Mouse (Mus musculus) small intestine, adult 2 months (tissue): ENCODE results near the gene Fhad1. TPM values are rescaled to one million over a fixed set of nuclear protein-coding genes. Genes with fewer than 3 reads are reported as not detected.

ENCODE experiments used
- H3K27ac ChIP-seq: fragments of 200-500 bp; 2 replicates; pipeline ENCODE4 v1.5.1; 2012; ENCODE audit warnings: low read depth, low read length, control low read depth, inconsistent platforms; ENCODE audit not compliant: insufficient read depth
- H3K27me3 ChIP-seq: fragments of 200-500 bp; 2 replicates; pipeline ENCODE4 v1.6.1; 2012; ENCODE audit warnings: mild to moderate bottlenecking, moderate library complexity, low read length, inconsistent platforms; ENCODE audit not compliant: control insufficient read depth, insufficient read depth
- H3K36me3 ChIP-seq: fragments of 200-500 bp; 2 replicates; pipeline ENCODE4 v1.6.1; 2012; ENCODE audit warnings: mild to moderate bottlenecking, low read length, control low read depth, inconsistent platforms; ENCODE audit not compliant: control insufficient read depth, insufficient read depth
- H3K4me1 ChIP-seq: fragments of 200-500 bp; 2 replicates; pipeline ENCODE4 v1.6.1; 2012; ENCODE audit warnings: low read length, inconsistent platforms, mixed read lengths; ENCODE audit not compliant: control insufficient read depth, insufficient read depth, insufficient read length
- H3K4me3 ChIP-seq: fragments of 200-500 bp; 2 replicates; pipeline ENCODE4 v1.5.1; 2012; ENCODE audit warnings: low read depth, mild to moderate bottlenecking, control low read depth, inconsistent platforms, low read length, moderate library complexity
- CTCF ChIP-seq: fragments of 200-500 bp; IDR thresholded peaks from 2 replicates; pipeline ENCODE4 v1.5.1; 2012; ENCODE audit warnings: low read depth, mild to moderate bottlenecking, control low read depth, inconsistent platforms, low read length, moderate library complexity, mixed read lengths; ENCODE audit not compliant: insufficient replicate concordance, insufficient read length; ENCODE audit errors: extremely low read depth
- POLR2A ChIP-seq: fragments of 200-500 bp; IDR thresholded peaks from 2 replicates; pipeline ENCODE4 v1.6.1; 2012; ENCODE audit warnings: low read depth, mild to moderate bottlenecking, control low read depth, inconsistent platforms, low read length, moderate library complexity
- WGBS: fragments of 180-500 bp; shearing (Covaris S2); methylation state at CpG from one replicate; pipeline ENCODE4 v1.1.7; 2018; 5-methylcytosine and 5-hydroxymethylcytosine counted together
- polyA plus RNA-seq: library from polyadenylated mRNA; depleted of rRNA; stranded (reverse); fragments of >200 nt; gene quantifications from 2 replicates; pipeline ENCODE4 v1.2.3, GENCODE M21; 2012

Gene Fhad1
- polyA plus RNA-seq, 1 experiment: 0.05 TPM

- H3K4me1 ChIP-seq: peaks cover 61% of the 10 kb centered on the region
- H3K36me3 ChIP-seq: no peaks in the 10 kb centered on the region
- peak; percentile 14; the same call in 1 of the 2 replicates for TF ChIP-seq CTCF
- TF ChIP-seq POLR2A: no peak
- no peaks in the 10 kb centered on the region for H3K27me3 ChIP-seq
- H3K4me3 ChIP-seq: no peak overlapping the region
- WGBS: 97% methylated on average over 5 of the region's 5 CpGs
- H3K27ac ChIP-seq: no peak overlapping the region
Measured at GRCm38 (mm10) chr4:142049963-142050362, 35.1 kb upstream of the Fhad1 start.

GRCm38 (mm10) chr4:142048391-142048790, 33.5 kb upstream of the Fhad1 start:
- H3K4me1 ChIP-seq: peaks cover 53% of the 10 kb centered on the region
- H3K36me3 ChIP-seq: no peaks in the 10 kb centered on the region
- TF ChIP-seq CTCF (no peak), POLR2A (no peak)
- H3K27me3 ChIP-seq: no peaks in the 10 kb centered on the region
- H3K27ac ChIP-seq: peak overlapping the region; percentile 37
- WGBS: 23% methylated on average over 8 of the region's 8 CpGs
- H3K4me3 ChIP-seq: no peak overlapping the region

- 50% methylated on average over 5 of the region's 5 CpGs for WGBS
Measured at GRCm38 (mm10) chr4:142047005-142047404, 32.1 kb upstream of the Fhad1 start.

GRCm38 (mm10) chr4:142046496-142046895, 31.6 kb upstream of the Fhad1 start:
- Histone ChIP-seq H3K27ac (no peak overlapping the region), H3K4me3 (no peak overlapping the region), H3K36me3 (no peaks in the 10 kb centered on the region), H3K4me1 (peaks cover 53% of the 10 kb centered on the region), H3K27me3 (no peaks in the 10 kb centered on the region)
- WGBS: 69% methylated on average over 7 of the region's 7 CpGs
- TF ChIP-seq POLR2A: no peak
- no peak for TF ChIP-seq CTCF

More at GRCm38 (mm10) chr4:142047005-142047404, 32.1 kb upstream of the Fhad1 start:
- H3K36me3 ChIP-seq: no peaks in the 10 kb centered on the region
- peaks cover 53% of the 10 kb centered on the region for H3K4me1 ChIP-seq
- H3K27ac ChIP-seq: no peak overlapping the region
- H3K4me3 ChIP-seq: no peak overlapping the region
- no peak for TF ChIP-seq CTCF
- no peak for TF ChIP-seq POLR2A
- H3K27me3 ChIP-seq: no peaks in the 10 kb centered on the region

GRCm38 (mm10) chr4:142045595-142046163, 30.8 kb upstream of the Fhad1 start:
- Histone ChIP-seq H3K4me3 (no peak overlapping the region), H3K36me3 (no peaks in the 10 kb centered on the region), H3K27me3 (no peaks in the 10 kb centered on the region), H3K27ac (no peak overlapping the region), H3K4me1 (peaks cover 46% of the 10 kb centered on the region)
- 87% methylated on average over 14 of the region's 14 CpGs for WGBS
- no peak for TF ChIP-seq CTCF
- no peak for TF ChIP-seq POLR2A

DNA sequence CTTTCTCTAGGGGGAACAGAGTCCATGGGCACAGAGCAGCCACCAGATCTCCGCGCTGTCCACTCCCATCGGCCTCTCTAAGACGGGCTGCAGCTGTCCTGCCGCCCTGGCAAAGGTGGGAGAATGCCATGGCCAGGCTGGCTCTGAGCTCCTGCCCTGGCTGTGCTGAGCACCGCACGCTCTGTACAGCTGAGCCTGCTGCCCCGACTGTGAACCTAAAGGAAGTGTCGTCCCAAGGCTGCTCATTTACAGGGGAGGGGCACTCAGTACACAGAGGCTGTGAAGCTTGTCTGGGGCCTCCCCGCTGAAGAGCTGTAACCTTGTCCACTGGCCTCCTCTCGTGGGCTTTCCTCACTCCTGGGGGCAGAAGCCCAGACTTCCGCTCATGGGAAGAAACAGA, 29.6 kb upstream of the Fhad1 start:
- no peaks in the 10 kb centered on the region; the same call in 1 of the 2 replicates for H3K36me3 ChIP-seq
- TF ChIP-seq POLR2A: no peak
- TF ChIP-seq CTCF: no peak
- no peaks in the 10 kb centered on the region for H3K27me3 ChIP-seq
- no peak overlapping the region for H3K27ac ChIP-seq
- 55% methylated on average over 12 of the region's 12 CpGs for WGBS
- H3K4me3 ChIP-seq: no peak overlapping the region
- H3K4me1 ChIP-seq: peaks cover 41% of the 10 kb centered on the region

DNA sequence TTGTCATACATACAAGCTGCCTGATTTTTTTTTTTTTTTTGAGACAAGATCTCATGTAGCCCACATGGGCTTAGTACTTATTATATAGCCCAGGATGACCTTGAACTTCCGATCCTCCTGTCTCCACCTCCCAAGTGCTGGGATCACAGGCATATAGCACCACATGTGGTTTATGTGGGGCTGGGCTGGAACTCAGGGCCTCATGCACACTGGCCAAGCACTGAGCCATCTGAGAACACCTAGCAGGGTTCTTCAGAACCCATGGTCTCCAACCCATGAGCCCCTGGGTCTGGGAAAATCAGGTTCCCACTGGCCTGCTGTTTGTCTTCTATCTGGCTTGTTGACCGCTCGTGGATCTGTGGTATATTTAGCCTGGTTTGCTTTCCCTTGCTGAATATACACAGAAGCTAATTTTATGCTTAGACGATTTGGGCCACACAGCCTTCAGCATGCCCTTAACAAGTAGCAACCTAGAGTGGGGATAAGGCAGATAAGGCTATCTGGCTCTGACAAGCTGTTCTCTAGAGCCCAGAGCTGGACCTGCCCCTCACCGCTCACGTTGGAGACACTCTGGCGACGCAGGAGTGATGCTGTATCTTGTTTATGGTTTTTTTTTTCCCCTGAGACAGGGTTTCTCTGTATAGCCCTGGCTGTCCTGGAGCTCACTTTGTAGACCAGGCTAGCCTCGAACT, 24.9 kb upstream of the Fhad1 start:
- Histone ChIP-seq H3K4me3 (no peak overlapping the region), H3K27me3 (no peaks in the 10 kb centered on the region), H3K27ac (no peak overlapping the region), H3K4me1 (peaks cover 19% of the 10 kb centered on the region), H3K36me3 (peaks cover 22% of the 10 kb centered on the region)
- 84% methylated on average over 9 of the region's 9 CpGs for WGBS
- TF ChIP-seq POLR2A (no peak), CTCF (no peak)

GRCm38 (mm10) chr4:142037897-142038296, 23.0 kb upstream of the Fhad1 start:
- WGBS: 86% methylated on average over 4 of the region's 4 CpGs
- TF ChIP-seq POLR2A (no peak), CTCF (no peak)
- H3K27me3 ChIP-seq: no peaks in the 10 kb centered on the region
- no peak overlapping the region for H3K4me3 ChIP-seq
- peaks cover 30% of the 10 kb centered on the region for H3K36me3 ChIP-seq
- H3K4me1 ChIP-seq: peaks cover 10% of the 10 kb centered on the region
- H3K27ac ChIP-seq: no peak overlapping the region
